8 mouse cellular contexts compared by ENCODE assay signal in genomic region chr9:31400441-31400840, GRCm38 (mm10). TPM values are rescaled to one million over a fixed set of nuclear protein-coding genes. Genes with fewer than 3 reads are reported as not detected.
DNase-seq lines count a peak whose midpoint lies in the region; ATAC-seq and TF ChIP-seq lines count a peak whose summit lies in the region.

No protein-coding gene starts in this region.

- intact Hi-C loops in heart, postnatal 25 days (cut with DNase I), result no loop called here

- peak; percentile 87 for DNase-seq in heart, adult 11 months
- DNase-seq in heart, postnatal 25 days (ENCODE audit: low spot score), result no peak
- DNase-seq in brain, embryonic 14.5 days (ENCODE audit: low read depth), result peak; percentile 67
- peak; percentile 60 to 70 for DNase-seq in layer of hippocampus, postnatal 14 days (ENCODE audit: low spot score in 2 of 2)
- peak; percentile 72 to 89 for DNase-seq in spleen, postnatal 4 days (ENCODE audit: low spot score in 2 of 2)

- ATAC-seq in CD4-positive, CD25-positive, alpha-beta regulatory T cell, adult 4 months, result peak; percentile 78
- ATAC-seq in frontal cortex, adult (ENCODE audit: low TSS enrichment), result peak; percentile 83
- peak; percentile 92 for ATAC-seq in megakaryocyte progenitor cell, adult 5-6 weeks (replicated peaks; ENCODE audit: poor library complexity)

- no peak for TF ChIP-seq POLR2A in brain, embryonic 14.5 days (IDR thresholded peaks at IDR 0.05; ENCODE audit: borderline replicate concordance, extremely low read depth, insufficient read depth, insufficient read length, poor library complexity, severe bottlenecking)

- TF ChIP-seq CTCF in brain, embryonic 14.5 days (IDR thresholded peaks at IDR 0.05; ENCODE audit: borderline replicate concordance, extremely low read depth, insufficient read depth, insufficient read length), result peak; percentile 90

RNA-seq across cellular contexts. Expression of gene Nfrkb, which starts 14.4 kb away (rescaled TPM):
- total RNA-seq in heart, postnatal 25 days (2021), result 10 to 100 TPM in 1 of 2 experiments, 1 to 10 TPM in 1; 8.8 to 11.4 TPM
- polyA plus RNA-seq in CD4-positive, CD25-positive, alpha-beta regulatory T cell, adult 4 months (2017; shearing (Covaris generic)), result 10 to 100 TPM; 37.1 to 54.1 TPM
- polyA plus RNA-seq in brain, embryonic 14.5 days (2012; rRNA removed), result 36.4 and 42.3 TPM in 2 replicates
- total RNA-seq in layer of hippocampus, postnatal 14 days (2021), result 10 to 100 TPM; 32.1 to 32.8 TPM
- 10.8 and 22.7 TPM in 2 replicates for total RNA-seq in megakaryocyte progenitor cell, adult 5-6 weeks (2015)
- 18.5 and 24.5 TPM in 2 replicates for total RNA-seq in megakaryocyte progenitor cell, adult 5-6 weeks (2017)
